Mouse (Mus musculus) megakaryocyte, embryonic 14.5 days (primary cell): ENCODE measurements around the gene Hrh2.

Experiments
- FLI1 ChIP-seq: IDR thresholded peaks from 2 replicates; pipeline ENCODE4 v1.6.1; 2012; ENCODE audit warnings: low read length, inconsistent platforms, mixed read lengths
- GATA1 ChIP-seq: IDR thresholded peaks from 3 replicates; pipeline ENCODE4 v1.6.1; 2012; ENCODE audit warnings: mixed read lengths, low read length, inconsistent platforms, borderline replicate concordance

GRCm38 (mm10) chr13:54165066-54165465, 26.9 kb upstream of the Hrh2 start:
- TF ChIP-seq FLI1, result no peak
- TF ChIP-seq GATA1, result no peak
